Mouse (Mus musculus): ENCODE results near the gene Mettl24.

Gene Mettl24

GRCm38 (mm10) chr10:40685641-40686040 lies 2.6 kb downstream of the Mettl24 start:
- DNase-seq (ENCODE audit: low read depth): no peak

- no peak for DNase-seq (ENCODE audit: low read depth)
Measured at GRCm38 (mm10) chr10:40686976-40687375, 3.9 kb downstream of the Mettl24 start.

- no peak for DNase-seq (ENCODE audit: low read depth)
Measured at GRCm38 (mm10) chr10:40687407-40687806, 4.3 kb downstream of the Mettl24 start.

GRCm38 (mm10) chr10:40688266-40688665 lies 5.2 kb downstream of the Mettl24 start:
- no peak for DNase-seq (ENCODE audit: low read depth)

- DNase-seq (ENCODE audit: low read depth): no peak
Measured at GRCm38 (mm10) chr10:40688873-40689272, 5.8 kb downstream of the Mettl24 start.

GRCm38 (mm10) chr10:40698652-40699051 lies 15.6 kb downstream of the Mettl24 start:
- DNase-seq (ENCODE audit: low read depth): no peak

GRCm38 (mm10) chr10:40711127-40711526 lies 28.0 kb downstream of the Mettl24 start:
- DNase-seq (ENCODE audit: low read depth): no peak

- DNase-seq (ENCODE audit: low read depth): peak; percentile 6
Measured at GRCm38 (mm10) chr10:40713018-40713608, 30.0 kb downstream of the Mettl24 start.

GRCm38 (mm10) chr10:40713829-40714228 lies 30.7 kb downstream of the Mettl24 start:
- DNase-seq (ENCODE audit: low read depth): no peak

- DNase-seq (ENCODE audit: low read depth): no peak
Measured at GRCm38 (mm10) chr10:40715151-40715550, 32.1 kb downstream of the Mettl24 start.

- no peak for DNase-seq (ENCODE audit: low read depth)
Measured at GRCm38 (mm10) chr10:40716296-40716695, 33.2 kb downstream of the Mettl24 start.

GRCm38 (mm10) chr10:40716713-40717112 lies 33.6 kb downstream of the Mettl24 start:
- DNase-seq (ENCODE audit: low read depth): no peak

GRCm38 (mm10) chr10:40718362-40718761 lies 35.3 kb downstream of the Mettl24 start:
- DNase-seq (ENCODE audit: low read depth): no peak

GRCm38 (mm10) chr10:40719062-40719461 lies 36.0 kb downstream of the Mettl24 start:
- DNase-seq (ENCODE audit: low read depth): no peak

- DNase-seq (ENCODE audit: low read depth): no peak
Measured at GRCm38 (mm10) chr10:40720883-40721282, 37.8 kb downstream of the Mettl24 start.

- no peak for DNase-seq (ENCODE audit: low read depth)
Measured at GRCm38 (mm10) chr10:40724342-40724741, 41.3 kb downstream of the Mettl24 start.

- no peak for DNase-seq (ENCODE audit: low read depth)
Measured at GRCm38 (mm10) chr10:40725066-40725465, 42.0 kb downstream of the Mettl24 start.

- DNase-seq (ENCODE audit: low read depth): peak; percentile 56
Measured at GRCm38 (mm10) chr10:40725471-40725870, 42.4 kb downstream of the Mettl24 start.

GRCm38 (mm10) chr10:40726288-40726902 lies 43.3 kb downstream of the Mettl24 start:
- peak; percentile 10 for DNase-seq (ENCODE audit: low read depth)

- no peak for DNase-seq (ENCODE audit: low read depth)
Measured at GRCm38 (mm10) chr10:40726989-40727388, 43.9 kb downstream of the Mettl24 start.

- DNase-seq (ENCODE audit: low read depth): no peak
Measured at GRCm38 (mm10) chr10:40730200-40730599, 47.1 kb downstream of the Mettl24 start.

GRCm38 (mm10) chr10:40733291-40733690 lies 50.2 kb downstream of the Mettl24 start:
- no peak for DNase-seq (ENCODE audit: low read depth)

GRCm38 (mm10) chr10:40736172-40736571 lies 53.1 kb downstream of the Mettl24 start:
- no peak for DNase-seq (ENCODE audit: low read depth)

Measured in 416B (cell line).